Mouse (Mus musculus) G1E (cell line): ENCODE data around the gene Rsph3b.
"Not testable (repeated sequence)": the region's sequence is repeated elsewhere in the genome, so short reads cannot be mapped to it uniquely, and the experiment has no call there.

Experiments used
- CTCF ChIP-seq: IDR thresholded peaks from 2 replicates; pipeline ENCODE4 v1.5.1; 2012; ENCODE audit warnings: low read depth, low read length, inconsistent platforms, mixed read lengths
- GATA2 ChIP-seq: IDR thresholded peaks from 2 replicates; pipeline ENCODE4 v1.6.1; 2012; ENCODE audit warnings: low read depth, low read length, inconsistent platforms, borderline replicate concordance

DNA sequence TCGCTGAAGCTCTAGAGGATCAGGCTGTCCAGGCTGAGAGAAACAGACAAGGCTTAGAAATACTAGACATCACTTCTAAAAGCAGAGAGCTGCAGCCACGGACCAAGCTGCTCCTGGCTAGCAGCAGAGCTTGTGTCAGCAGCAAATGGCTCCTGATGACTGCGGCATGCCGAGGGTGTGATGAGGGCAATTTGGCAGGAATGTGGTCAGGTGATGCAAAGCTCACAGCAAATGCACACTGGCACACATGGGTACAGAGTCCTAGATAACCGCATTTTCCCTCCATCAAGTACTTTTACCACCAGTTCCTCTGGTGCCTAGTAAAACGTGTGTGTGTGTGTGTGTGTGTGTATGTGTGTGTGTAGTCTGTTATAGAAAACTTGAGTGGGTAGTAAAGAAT, 34.4 kb downstream of the Rsph3b start:
- not testable (repeated sequence) for TF ChIP-seq CTCF, GATA2
